Mouse (Mus musculus): ENCODE measurements around the gene Egfl7.
A peak's percentile ranks its signal among the peaks of the same experiment; 100 is the strongest.

Egfl7 gene

GRCm38 (mm10) chr2:26579714-26580113, at the start of gene Egfl7:
Gene Egfl7, plus strand, starts transcription at chr2:26580014.
- DNase-seq (ENCODE audit: low spot score): no peak

- no peak for DNase-seq (ENCODE audit: low spot score)
These were observed 48.0 kb upstream of the Egfl7 start for GRCm38 (mm10) chr2:26531829-26532228.

DNA sequence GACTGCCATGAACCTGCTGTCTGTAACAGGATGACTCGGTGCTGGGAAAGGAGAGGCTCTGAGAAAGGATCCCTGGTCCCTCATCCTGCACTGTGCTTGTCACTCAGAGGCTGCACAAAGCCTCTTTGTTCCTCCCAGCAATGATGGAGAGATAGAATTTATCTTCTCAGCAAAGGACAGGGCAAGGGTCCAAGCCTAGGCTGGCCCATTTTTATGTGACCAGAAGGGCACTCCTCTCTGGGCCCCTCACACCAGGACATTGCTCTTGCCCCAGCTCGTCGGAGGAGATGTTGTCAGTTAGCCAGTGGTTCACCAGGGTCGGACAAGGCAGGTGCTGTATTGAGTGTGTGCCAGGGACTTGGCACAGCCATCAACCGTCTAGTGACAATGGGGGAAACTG, 46.6 kb upstream of the Egfl7 start:
- DNase-seq (ENCODE audit: low spot score): no peak

GRCm38 (mm10) chr2:26534161-26534560, 45.7 kb upstream of the Egfl7 start:
- DNase-seq (ENCODE audit: low spot score): no peak

GRCm38 (mm10) chr2:26534616-26535015, 45.2 kb upstream of the Egfl7 start:
- DNase-seq (ENCODE audit: low spot score): no peak

DNA sequence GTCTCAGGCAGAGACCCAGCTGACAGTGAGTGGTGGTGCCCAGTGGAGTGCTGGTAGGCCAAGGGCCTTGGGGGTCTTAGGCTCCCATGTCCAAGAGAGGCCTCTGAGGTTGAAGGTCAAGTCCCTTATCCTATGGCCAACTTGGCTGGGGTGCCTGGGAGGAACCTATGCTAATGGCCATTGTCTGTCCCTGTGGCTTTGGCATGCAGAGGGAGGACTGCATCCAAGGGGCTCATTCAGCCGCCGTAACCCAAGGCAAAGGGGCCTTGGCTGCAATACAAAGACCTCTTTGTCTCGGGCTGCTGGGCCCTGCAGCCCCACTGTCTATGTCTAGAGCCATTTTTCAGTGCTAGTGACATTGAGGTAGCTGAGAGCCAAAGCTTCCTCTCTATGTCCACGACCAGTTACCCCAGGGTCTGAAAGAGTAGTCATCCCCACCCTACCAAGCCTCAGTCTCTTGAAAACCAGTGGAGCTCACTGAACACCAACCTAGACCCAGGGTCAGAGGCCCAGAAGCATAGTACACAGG, 44.2 kb upstream of the Egfl7 start:
- DNase-seq (ENCODE audit: low spot score): peak; percentile 79

GRCm38 (mm10) chr2:26539516-26539915, 40.3 kb upstream of the Egfl7 start:
- DNase-seq (ENCODE audit: low spot score): no peak

DNA sequence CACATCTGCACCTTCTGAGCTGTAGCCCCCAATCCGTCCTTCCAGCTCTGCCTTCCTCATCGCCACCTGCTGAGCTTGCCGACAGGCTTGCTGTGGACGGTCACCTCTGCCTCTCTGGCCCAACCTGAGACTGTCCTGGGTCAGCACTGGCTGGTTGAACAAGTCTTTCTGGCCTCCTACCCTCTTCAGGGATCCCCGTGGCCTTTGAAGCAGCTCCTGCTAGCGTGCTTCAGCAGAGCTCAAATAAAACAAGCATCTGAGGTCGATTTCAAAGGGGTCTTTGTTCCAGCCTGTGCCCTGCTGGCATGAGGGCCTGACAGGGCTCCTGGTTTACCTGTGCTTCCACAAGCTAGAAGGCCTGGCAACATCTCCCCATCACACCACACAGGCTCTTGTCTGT, 39.1 kb upstream of the Egfl7 start:
- DNase-seq (ENCODE audit: low spot score): no peak

GRCm38 (mm10) chr2:26541258-26541910, 38.4 kb upstream of the Egfl7 start:
- DNase-seq (ENCODE audit: low spot score): peak; percentile 52

- DNase-seq (ENCODE audit: low spot score): no peak
These were observed 36.7 kb upstream of the Egfl7 start for GRCm38 (mm10) chr2:26543155-26543554.

DNA sequence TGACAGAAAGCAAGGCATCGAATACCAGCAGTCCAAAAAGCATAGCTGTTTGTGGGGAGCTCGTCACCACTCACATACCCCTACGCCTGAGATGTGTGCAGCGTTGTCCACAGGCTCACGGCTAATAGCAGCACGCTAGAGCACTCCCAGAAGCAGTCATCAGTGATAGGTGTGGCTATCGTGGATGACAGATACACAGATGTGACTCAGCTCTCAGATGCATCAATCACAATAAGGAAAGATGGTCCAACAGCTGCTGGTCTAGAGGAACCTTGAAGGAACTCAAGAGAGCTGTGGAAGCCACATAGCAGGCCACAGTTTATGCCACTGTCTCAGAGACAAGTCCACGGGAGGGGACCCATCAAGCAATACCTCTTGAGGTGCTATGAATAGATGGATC, 36.0 kb upstream of the Egfl7 start:
- no peak for DNase-seq (ENCODE audit: low spot score)

DNA sequence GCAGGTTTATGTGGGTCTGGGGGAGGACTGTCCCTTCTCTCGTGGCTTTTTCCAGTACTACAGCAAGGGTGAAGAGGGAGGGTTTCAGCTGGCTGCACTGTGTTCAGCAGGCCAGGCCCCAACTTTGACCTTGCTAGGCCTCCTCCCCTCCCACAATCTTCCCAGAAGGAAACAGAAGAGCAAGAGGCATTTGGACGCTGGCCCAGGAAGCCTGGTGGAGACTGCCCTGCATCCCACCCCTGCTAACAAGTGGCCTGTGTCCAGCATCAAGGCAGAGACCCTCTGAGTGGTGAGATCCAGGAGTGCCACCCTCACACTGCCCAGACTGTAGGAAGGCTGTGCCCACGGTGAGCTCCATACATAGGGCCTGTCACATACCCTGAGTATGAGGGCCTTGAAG, 35.5 kb upstream of the Egfl7 start:
- DNase-seq (ENCODE audit: low spot score): no peak

- peak; percentile 65 for DNase-seq (ENCODE audit: low spot score)
These were observed 32.3 kb upstream of the Egfl7 start for GRCm38 (mm10) chr2:26547481-26547880.

DNA sequence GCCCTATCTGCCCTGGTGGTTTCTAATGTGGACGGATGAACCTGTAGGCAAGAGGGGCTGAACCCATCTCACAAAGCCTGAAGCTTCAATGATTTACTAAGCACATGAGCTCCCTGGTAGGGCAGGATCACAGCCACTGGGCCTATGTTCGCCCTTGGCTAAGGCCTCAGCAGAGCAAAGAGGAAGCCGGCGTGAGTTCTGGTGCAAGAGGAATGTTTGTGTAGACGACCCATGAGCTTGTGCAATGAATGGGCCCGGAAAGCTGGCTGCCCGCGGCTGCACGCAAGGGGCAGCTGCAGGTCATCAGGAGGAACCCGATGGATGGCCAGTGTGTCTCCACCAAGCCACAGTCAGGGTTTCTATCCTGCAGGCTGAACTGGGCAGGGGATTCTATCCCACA, 30.0 kb upstream of the Egfl7 start:
- no peak for DNase-seq (ENCODE audit: low spot score)

- no peak for DNase-seq (ENCODE audit: low spot score)
These were observed 29.6 kb upstream of the Egfl7 start for GRCm38 (mm10) chr2:26550205-26550604.

DNA sequence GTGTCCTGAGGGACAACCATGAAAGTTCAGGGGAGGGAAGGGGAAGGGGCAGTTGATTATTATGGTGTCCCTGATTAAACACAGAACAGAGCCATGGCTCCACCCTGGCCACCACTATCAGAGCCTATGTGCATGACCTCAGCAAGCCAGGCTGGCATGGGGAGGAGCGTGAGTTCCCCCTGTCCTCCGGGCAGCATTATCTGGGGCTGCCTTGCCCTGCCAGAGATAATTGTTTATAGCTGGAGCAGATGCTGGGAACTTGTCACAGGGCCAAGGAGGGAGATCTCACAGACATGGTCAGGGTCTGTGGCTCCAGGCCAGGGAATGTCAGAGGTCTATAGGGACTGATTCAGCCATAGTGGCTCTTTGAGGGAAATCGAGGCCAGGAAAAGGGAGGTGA, 29.0 kb upstream of the Egfl7 start:
- no peak for DNase-seq (ENCODE audit: low spot score)

- DNase-seq (ENCODE audit: low spot score): no peak
These were observed 28.4 kb upstream of the Egfl7 start for GRCm38 (mm10) chr2:26551446-26551845.

DNA sequence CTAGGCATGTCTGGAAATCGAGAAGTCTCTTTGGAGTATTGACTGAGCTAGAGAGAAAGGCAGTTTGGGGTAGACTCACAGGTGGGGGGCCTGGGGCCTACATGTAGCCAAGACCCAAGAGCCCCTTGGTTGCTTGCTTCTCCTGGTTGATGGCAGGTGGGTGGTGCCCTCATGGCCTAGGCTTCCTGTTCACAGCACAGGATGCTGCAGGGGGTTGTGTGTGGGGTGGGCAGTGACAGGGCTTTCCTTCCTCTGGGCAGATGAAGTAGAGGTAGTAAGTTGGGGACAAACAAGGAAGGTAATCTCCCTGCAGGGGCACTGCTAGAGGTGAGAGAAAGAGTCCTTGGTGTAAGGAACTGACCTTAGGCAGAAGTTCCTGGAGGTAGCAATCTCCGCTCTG, 27.7 kb upstream of the Egfl7 start:
- no peak for DNase-seq (ENCODE audit: low spot score)

- no peak for DNase-seq (ENCODE audit: low spot score)
These were observed 25.9 kb upstream of the Egfl7 start for GRCm38 (mm10) chr2:26553904-26554303.

DNA sequence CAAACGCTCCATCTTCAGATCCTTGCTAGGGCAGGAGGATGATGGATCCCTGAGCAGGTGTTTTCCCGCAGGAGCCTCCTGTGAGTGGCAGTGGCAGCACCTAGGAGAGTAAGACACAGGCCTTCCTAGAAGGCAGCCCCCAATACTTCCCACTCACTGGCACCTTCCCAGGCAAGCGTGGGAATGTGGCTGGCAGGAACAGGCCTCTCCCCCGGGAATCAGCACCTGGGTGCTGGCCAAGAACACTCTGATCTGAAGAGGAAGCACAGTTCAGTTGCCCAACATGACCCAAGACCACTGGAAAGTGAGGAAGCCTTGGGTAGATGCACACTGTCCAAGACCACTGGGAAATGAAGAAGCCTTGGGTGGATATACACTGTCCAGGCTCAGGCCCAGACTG, 24.7 kb upstream of the Egfl7 start:
- DNase-seq (ENCODE audit: low spot score): no peak

DNA sequence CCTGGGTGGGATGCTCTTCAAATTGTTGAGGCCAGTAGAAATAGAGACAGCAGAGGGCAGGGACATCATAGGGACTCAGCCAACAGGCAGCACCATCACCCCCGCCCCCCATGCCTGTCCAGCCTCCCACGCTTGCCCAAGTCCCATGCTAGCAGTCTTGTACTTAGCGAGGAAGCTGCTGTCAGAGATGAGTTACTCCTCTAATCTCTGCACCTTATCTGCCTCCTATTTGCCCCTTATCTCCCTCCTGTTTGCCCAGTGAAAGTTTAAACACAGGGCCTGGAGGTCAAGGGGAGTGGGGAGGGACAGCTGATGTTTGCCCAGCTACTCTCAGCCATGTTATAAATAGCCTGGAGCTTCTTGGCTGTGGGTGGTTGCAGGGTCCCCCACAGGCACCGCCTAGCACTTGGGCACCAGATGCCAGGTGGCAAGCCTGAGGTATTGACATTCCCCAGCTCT, 23.2 kb upstream of the Egfl7 start:
- DNase-seq (ENCODE audit: low spot score): no peak

DNA sequence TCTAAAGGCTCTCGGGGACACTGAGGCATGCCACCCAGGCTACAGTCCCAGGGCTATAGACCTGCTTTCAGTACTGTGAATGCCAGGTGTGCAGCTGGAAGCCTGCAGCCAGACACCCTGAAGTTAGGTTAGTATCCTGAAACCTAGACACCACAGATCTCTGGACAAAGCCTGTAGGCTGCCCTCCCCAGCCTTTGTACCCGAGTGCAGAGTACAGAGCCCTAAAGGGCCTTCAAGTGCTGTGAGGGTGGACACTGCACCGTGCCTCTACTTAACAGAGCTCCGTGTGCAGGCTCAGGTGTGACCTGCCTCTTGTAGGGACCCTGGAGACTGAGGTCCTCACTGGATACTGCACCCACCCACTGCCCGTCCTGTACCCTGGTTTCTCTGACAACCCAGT, 19.3 kb upstream of the Egfl7 start:
- no peak for DNase-seq (ENCODE audit: low spot score)

- DNase-seq (ENCODE audit: low spot score): peak; percentile 86
These were observed 18.3 kb upstream of the Egfl7 start for GRCm38 (mm10) chr2:26561351-26562016.

DNA sequence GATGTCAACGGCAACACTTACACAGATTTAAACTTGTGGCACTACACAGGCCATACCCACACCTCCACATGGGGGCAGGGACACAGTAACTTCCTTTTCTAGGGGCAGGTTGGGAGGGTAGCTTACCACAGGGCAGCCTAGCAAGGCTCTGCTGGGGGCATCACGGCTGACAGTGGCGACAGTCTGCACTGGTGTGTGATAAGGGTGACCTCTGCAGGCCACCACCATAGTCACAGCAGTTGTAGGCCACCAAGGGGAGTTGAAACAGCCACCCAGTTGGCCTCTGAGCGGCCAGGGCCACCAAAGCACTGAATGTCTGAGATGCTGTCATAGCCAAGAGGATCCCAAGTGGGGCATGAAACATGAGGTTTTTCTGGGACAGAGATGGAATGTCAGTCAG, 13.6 kb upstream of the Egfl7 start:
- DNase-seq (ENCODE audit: low spot score): peak; percentile 75
